ENCODE assay signal across 20 mouse cellular contexts in genomic region chr7:24470356-24470755, GRCm38 (mm10). TPM values are rescaled to one million over a fixed set of nuclear protein-coding genes. Genes with fewer than 3 reads are reported as not detected.
DNase-seq lines count a peak whose midpoint lies in the region; ATAC-seq and TF ChIP-seq lines count a peak whose summit lies in the region.
"Had no signal": no experiment of that assay in that cellular context is flagged by ENCODE, and none has a peak within 500 bp of the region (broad histone marks: within the 10 kb centered on the region; RNA-seq: fewer than 3 reads in every experiment).

No protein-coding gene starts in this region.

- H3K79me2 ChIP-seq in C2C12 (ENCODE audit: control insufficient read depth, insufficient read depth): peaks cover 46% of the 10 kb centered on the region

- intact Hi-C loops in gastrocnemius, postnatal 14 days (cut with DNase I; ENCODE audit: low total_unique reads): loop anchor here (10.0 kb wide), 1 partner anchor 94 kb away; no protein-coding TSS in a partner anchor
- intact Hi-C loops in gastrocnemius, postnatal 36 days (cut with DNase I): no loop called here

- ATAC-seq in forebrain, embryonic 15.5 days (replicated peaks): no peak
- ATAC-seq in intestine, postnatal 0 days: no peak
- ATAC-seq: liver, embryonic 12.5 days had no signal

- H3K4me3 ChIP-seq in C2C12 (ENCODE audit: insufficient read depth, poor library complexity, severe bottlenecking): no peak overlapping the region
- H3K4me3 ChIP-seq in forebrain, embryonic 15.5 days: no peak overlapping the region
- no peak overlapping the region for H3K4me3 ChIP-seq in intestine, postnatal 0 days (ENCODE audit: low read depth, low read length)
- H3K4me3 ChIP-seq: embryonic facial prominence, embryonic 12.5 days; forebrain, embryonic 12.5 days; heart, embryonic 13.5 days; liver, embryonic 12.5 days; megakaryocyte, embryonic 14.5 days; stomach, embryonic 15.5 days had no signal

- no peak overlapping the region for H3K9ac ChIP-seq in forebrain, embryonic 15.5 days (replicated peaks)
- no peak overlapping the region for H3K9ac ChIP-seq in intestine, postnatal 0 days (ENCODE audit: low read depth, low read length)
- H3K9ac ChIP-seq: embryonic facial prominence, embryonic 12.5 days; forebrain, embryonic 12.5 days; heart, embryonic 13.5 days; hindbrain, embryonic 14.5 days; liver, embryonic 12.5 days; stomach, embryonic 15.5 days had no signal

- no peak overlapping the region for H3ac ChIP-seq in C2C12 (ENCODE audit: control insufficient read depth, insufficient read length, low read depth)

- no peak for TF ChIP-seq CTCF in C2C12 (IDR thresholded peaks at IDR 0.05; ENCODE audit: control insufficient read depth, insufficient read depth, insufficient read length)
- TF ChIP-seq CTCF in intestine, postnatal 0 days (IDR thresholded peaks at IDR 0.05; ENCODE audit: low read depth): no peak

- peaks cover 84% of the 10 kb centered on the region for H3K36me3 ChIP-seq in C2C12 (ENCODE audit: control insufficient read depth, insufficient read depth)
- H3K36me3 ChIP-seq in forebrain, embryonic 15.5 days: no peaks in the 10 kb centered on the region
- peaks cover 8% of the 10 kb centered on the region; the same call in 1 of the 2 replicates for H3K36me3 ChIP-seq in intestine, postnatal 0 days (ENCODE audit: control insufficient read depth, insufficient read depth)
- H3K36me3 ChIP-seq: embryonic facial prominence, embryonic 12.5 days; forebrain, embryonic 12.5 days had no signal

- H3K27me3 ChIP-seq in C2C12 (ENCODE audit: control insufficient read depth, insufficient read depth, insufficient read length): no peaks in the 10 kb centered on the region
- no peaks in the 10 kb centered on the region for H3K27me3 ChIP-seq in forebrain, embryonic 15.5 days
- no peaks in the 10 kb centered on the region for H3K27me3 ChIP-seq in intestine, postnatal 0 days (replicated peaks; ENCODE audit: control insufficient read depth, insufficient read depth, low read length)
- H3K27me3 ChIP-seq: embryonic facial prominence, embryonic 12.5 days; forebrain, embryonic 12.5 days; liver, embryonic 12.5 days; stomach, embryonic 15.5 days had no signal

- H3K27ac ChIP-seq in forebrain, embryonic 15.5 days (replicated peaks): no peak overlapping the region
- no peak overlapping the region for H3K27ac ChIP-seq in intestine, postnatal 0 days (ENCODE audit: low read depth, low read length)
- H3K27ac ChIP-seq: embryonic facial prominence, embryonic 12.5 days; forebrain, embryonic 12.5 days; heart, embryonic 13.5 days; hindbrain, embryonic 14.5 days; liver, embryonic 12.5 days; stomach, embryonic 15.5 days had no signal

- peaks cover 37% of the 10 kb centered on the region for H3K79me3 ChIP-seq in C2C12 (ENCODE audit: low read depth)

- no peaks in the 10 kb centered on the region for H3K9me3 ChIP-seq in forebrain, embryonic 15.5 days
- H3K9me3 ChIP-seq in intestine, postnatal 0 days (ENCODE audit: control insufficient read depth): no peaks in the 10 kb centered on the region
- H3K9me3 ChIP-seq: stomach, embryonic 15.5 days had no signal

- H3K4me1 ChIP-seq in forebrain, embryonic 15.5 days: peaks cover 8% of the 10 kb centered on the region
- no peaks in the 10 kb centered on the region for H3K4me1 ChIP-seq in intestine, postnatal 0 days (replicated peaks; ENCODE audit: control insufficient read depth, insufficient read depth, low read length)
- H3K4me1 ChIP-seq: embryonic facial prominence, embryonic 12.5 days; heart, embryonic 13.5 days; liver, embryonic 12.5 days; stomach, embryonic 15.5 days had no signal

- no peak overlapping the region for H3K4me2 ChIP-seq in forebrain, embryonic 15.5 days (replicated peaks)
- H3K4me2 ChIP-seq in intestine, postnatal 0 days (replicated peaks; ENCODE audit: low read depth): no peak overlapping the region
- H3K4me2 ChIP-seq: embryonic facial prominence, embryonic 12.5 days; forebrain, embryonic 12.5 days; heart, embryonic 13.5 days; hindbrain, embryonic 14.5 days; liver, embryonic 12.5 days; stomach, embryonic 15.5 days had no signal

- peak; percentile 40 for DNase-seq in gastrocnemius, postnatal 14 days
- no peak for DNase-seq in gastrocnemius, postnatal 36 days
- DNase-seq in adrenal gland, adult 18-20 months (ENCODE audit: low spot score in 2 of 2): peak; percentile 43 to 44
- DNase-seq in cerebellum, postnatal 25 days: peak; percentile 71 to 85
- DNase-seq: layer of hippocampus, adult 9-11 months; thymus, postnatal 36 days had no signal

- 94% methylated on average over 7 of the region's 7 CpGs for WGBS in forebrain, embryonic 15.5 days
- 94% methylated on average over 7 of the region's 7 CpGs for WGBS in intestine, postnatal 0 days

TF ChIP-seq in C2C12, 6 proteins besides CTCF, POLR2A, EP300 and RAD21:
- TF ChIP-seq MYOG (IDR thresholded peaks at IDR 0.05; ENCODE audit: control insufficient read depth, extremely low read depth, insufficient read length) (no peak), MYOD1 (IDR thresholded peaks at IDR 0.05; ENCODE audit: control insufficient read depth, insufficient read length, low read depth) (peak; percentile 18), CEBPB (IDR thresholded peaks at IDR 0.05; ENCODE audit: low read depth) (no peak), USF1 (IDR thresholded peaks at IDR 0.05; ENCODE audit: low read depth) (no peak), FOSL1 (IDR thresholded peaks at IDR 0.05; ENCODE audit: insufficient read depth, low read length, poor library complexity, severe bottlenecking) (peak; percentile 80), MAX (IDR thresholded peaks at IDR 0.05) (peak; percentile 63)

RNA-seq across cellular contexts. Expression of gene Plaur, which starts 8.1 kb away (rescaled TPM):
- 1 to 10 TPM in 1 of 2 experiments, under 1 TPM in 1; 0.84 to 1.2 TPM for total RNA-seq in gastrocnemius, postnatal 14 days (2021)
- total RNA-seq in gastrocnemius, postnatal 36 days (2021): under 1 TPM; 0.61 to 0.64 TPM
- polyA plus RNA-seq in C2C12 (2012; fragmentation: generic; extraction: Trizol): 191 TPM
- total RNA-seq in adrenal gland, adult 18-20 months (2021): 10 to 100 TPM in 1 of 2 experiments, 1 to 10 TPM in 1; 6.5 to 14.4 TPM
- 1.3 and 1.6 TPM in 2 replicates for polyA plus RNA-seq in forebrain, embryonic 15.5 days (2015; fragmentation: Nextera tagmentation; extraction: Ambion mirVana)
- 6.9 and 7.8 TPM in 2 replicates for polyA plus RNA-seq in intestine, postnatal 0 days (2015; fragmentation: Nextera tagmentation; extraction: Ambion mirVana)

RNA-seq across cellular contexts. Expression of gene Cadm4, which starts 11.5 kb away (rescaled TPM):
- total RNA-seq in gastrocnemius, postnatal 14 days (2021): 10 to 100 TPM in 1 of 2 experiments, 1 to 10 TPM in 1; 5.3 to 17.7 TPM
- 1 to 10 TPM; 2.7 to 4.6 TPM for total RNA-seq in gastrocnemius, postnatal 36 days (2021)
- polyA plus RNA-seq in C2C12 (2012; fragmentation: generic; extraction: Trizol): 160 TPM
- total RNA-seq in adrenal gland, adult 18-20 months (2021): 1 to 10 TPM; 3.5 TPM
- 70.1 and 76.4 TPM in 2 replicates for polyA plus RNA-seq in forebrain, embryonic 15.5 days (2015; fragmentation: Nextera tagmentation; extraction: Ambion mirVana)
- polyA plus RNA-seq in intestine, postnatal 0 days (2015; fragmentation: Nextera tagmentation; extraction: Ambion mirVana): 1.4 and 1.7 TPM in 2 replicates

RNA-seq across cellular contexts. Expression of gene Irgc1, which starts 18.3 kb away (rescaled TPM):
- under 1 TPM in 1 of 2 experiments, not detected in 1; 0.12 TPM for total RNA-seq in gastrocnemius, postnatal 14 days (2021)
- total RNA-seq in gastrocnemius, postnatal 36 days (2021): not detected
- polyA plus RNA-seq in C2C12 (2012; fragmentation: generic; extraction: Trizol): 0.33 TPM
- not detected for total RNA-seq in adrenal gland, adult 18-20 months (2021)
- polyA plus RNA-seq in forebrain, embryonic 15.5 days (2015; fragmentation: Nextera tagmentation; extraction: Ambion mirVana): not detected in 2 replicates
- not detected in 2 replicates for polyA plus RNA-seq in intestine, postnatal 0 days (2015; fragmentation: Nextera tagmentation; extraction: Ambion mirVana)
- total RNA-seq: CH12.LX had no signal
- polyA plus RNA-seq: embryonic facial prominence, embryonic 12.5 days; forebrain, embryonic 12.5 days; heart, embryonic 13.5 days; hindbrain, embryonic 14.5 days; kidney, embryonic 16.5 days; liver, embryonic 12.5 days; stomach, embryonic 15.5 days had no signal

RNA-seq across cellular contexts. Expression of gene Zfp428, which starts 36.5 kb away (rescaled TPM):
- 1 to 10 TPM; 6.4 to 8.3 TPM for total RNA-seq in gastrocnemius, postnatal 14 days (2021)
- 1 to 10 TPM; 4.3 to 5.9 TPM for total RNA-seq in gastrocnemius, postnatal 36 days (2021)
- 53.8 TPM for polyA plus RNA-seq in C2C12 (2012; fragmentation: generic; extraction: Trizol)
- 1 to 10 TPM; 4.6 to 5.0 TPM for total RNA-seq in adrenal gland, adult 18-20 months (2021)
- polyA plus RNA-seq in forebrain, embryonic 15.5 days (2015; fragmentation: Nextera tagmentation; extraction: Ambion mirVana): 296 and 306 TPM in 2 replicates
- polyA plus RNA-seq in intestine, postnatal 0 days (2015; fragmentation: Nextera tagmentation; extraction: Ambion mirVana): 11.2 and 12.8 TPM in 2 replicates

RNA-seq across cellular contexts. Expression of gene AC161166.1, which starts 41.9 kb away (rescaled TPM):
- total RNA-seq in gastrocnemius, postnatal 14 days (2021): not detected
- total RNA-seq in gastrocnemius, postnatal 36 days (2021): not detected
- polyA plus RNA-seq in C2C12 (2012; fragmentation: generic; extraction: Trizol): 0.16 TPM
- total RNA-seq in adrenal gland, adult 18-20 months (2021): not detected
- 1.5 and 1.7 TPM in 2 replicates for polyA plus RNA-seq in forebrain, embryonic 15.5 days (2015; fragmentation: Nextera tagmentation; extraction: Ambion mirVana)
- polyA plus RNA-seq in intestine, postnatal 0 days (2015; fragmentation: Nextera tagmentation; extraction: Ambion mirVana): 0.05 TPM in 1 of 2 replicates, not detected in the other
- total RNA-seq: left cerebral cortex, postnatal 25 days had no signal
- polyA plus RNA-seq: small intestine, adult 2 months had no signal

Comparison
In these comparisons a context has a peak if more than half of its experiments do, and no peak if none do; other contexts are left out.
1. DNase-seq: peak in gastrocnemius, postnatal 14 days (single experiment), adrenal gland, adult 18-20 months (2 of 2) and cerebellum, postnatal 25 days (2 of 2); none in gastrocnemius, postnatal 36 days (0 of 2).